Mouse (Mus musculus) cerebellum, adult 9-11 months (tissue): ENCODE measurements around the gene E2f1.

Source experiments
- DNase-seq: peaks from one replicate; pipeline ENCODE4 v3.0.0; 2022

E2f1 gene

DNA sequence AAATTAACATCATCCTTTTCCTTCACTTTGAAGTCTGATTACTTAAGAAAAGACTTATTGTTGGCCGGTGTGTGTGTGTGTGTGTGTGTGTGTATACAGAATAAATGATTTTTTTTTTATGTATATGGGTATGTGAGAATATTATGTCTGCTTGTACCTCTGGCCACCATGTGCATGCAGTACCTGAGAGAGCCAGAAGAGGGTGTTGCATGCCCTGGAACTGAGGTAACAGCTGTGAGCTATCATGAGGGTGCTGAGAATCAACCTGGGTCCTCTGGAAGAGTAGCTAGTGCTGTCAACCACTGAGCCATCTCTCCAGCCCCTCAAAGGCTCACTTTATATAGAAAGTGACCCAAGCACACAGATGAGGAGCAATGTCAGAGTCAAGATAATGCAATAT is 11.7 kb upstream of the E2f1 start:
- DNase-seq: no peak

- no peak for DNase-seq
Observed at GRCm38 (mm10) chr2:154580586-154580985, 10.9 kb upstream of the E2f1 start.

DNA sequence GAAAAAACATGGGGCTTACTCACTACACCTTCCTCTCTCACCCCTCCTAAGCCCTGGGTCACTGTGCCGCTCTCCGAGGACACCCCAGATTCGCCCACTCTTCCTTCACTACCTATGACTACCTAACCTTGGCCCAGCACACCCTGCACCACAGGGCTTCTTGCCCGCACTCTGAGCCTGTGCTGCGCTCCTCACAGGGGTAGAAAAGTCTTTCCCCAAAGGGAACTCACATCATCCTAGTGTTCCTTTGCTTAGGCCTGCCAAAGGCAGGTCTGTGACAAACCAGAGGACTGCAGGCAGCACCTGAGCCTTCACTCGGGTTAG is 8.0 kb upstream of the E2f1 start:
- DNase-seq: no peak

- DNase-seq: no peak
Observed at GRCm38 (mm10) chr2:154576876-154577743, 7.4 kb upstream of the E2f1 start.

- no peak for DNase-seq
Observed at GRCm38 (mm10) chr2:154574271-154574670, 4.6 kb upstream of the E2f1 start.

- DNase-seq: no peak
Observed at GRCm38 (mm10) chr2:154572996-154573395, 3.3 kb upstream of the E2f1 start.

GRCm38 (mm10) chr2:154571976-154572375 is 2.3 kb upstream of the E2f1 start:
- DNase-seq: no peak

DNA sequence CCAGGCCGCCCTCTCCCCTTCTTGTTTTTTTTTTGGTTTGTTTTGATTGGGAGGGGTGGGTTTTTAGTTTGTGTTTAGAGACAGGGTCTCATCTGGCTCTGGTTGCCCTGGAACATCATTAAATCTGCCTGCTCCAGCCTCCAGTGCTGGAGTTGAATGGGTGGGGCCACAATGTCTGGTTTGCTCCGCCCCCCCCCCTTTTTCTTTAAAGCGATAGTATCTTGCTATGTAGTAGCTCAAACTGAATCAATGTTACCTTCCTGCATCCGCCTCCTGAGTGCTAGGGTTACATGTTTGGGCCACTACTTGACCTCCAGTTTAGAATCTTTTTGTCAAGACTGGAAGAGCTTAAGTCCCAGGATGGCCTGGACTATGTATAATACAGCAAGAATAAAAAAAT is 1.6 kb upstream of the E2f1 start:
- no peak for DNase-seq

DNA sequence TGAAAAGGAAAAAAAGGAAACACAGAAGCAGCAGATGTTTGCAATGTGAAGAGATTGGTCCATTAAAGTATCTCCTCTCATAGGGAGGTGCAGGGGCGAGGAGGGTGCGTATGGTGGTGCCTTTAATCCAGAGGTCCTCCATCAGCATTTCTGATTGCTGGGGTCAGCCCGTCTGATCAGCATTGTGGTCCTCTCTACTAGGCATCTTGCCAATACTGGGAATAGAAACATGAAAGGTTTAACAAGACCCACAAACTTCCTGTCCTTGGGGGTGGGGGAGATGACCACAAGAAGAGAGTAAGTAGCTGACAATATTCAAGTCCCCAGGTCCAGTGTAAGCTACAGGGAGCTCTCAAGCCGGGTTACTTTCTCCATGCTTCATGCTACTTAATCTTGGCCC is 974 bp upstream of the E2f1 start:
- DNase-seq: peak; percentile 27

- no peak for DNase-seq
Observed at GRCm38 (mm10) chr2:154569071-154569748, 482 bp downstream of the E2f1 start.

- DNase-seq: peak; percentile 51
Observed at GRCm38 (mm10) chr2:154568329-154569070, 1.2 kb downstream of the E2f1 start.

GRCm38 (mm10) chr2:154567766-154568165 is 1.9 kb downstream of the E2f1 start:
- peak; percentile 20 for DNase-seq

- DNase-seq: no peak
Observed at GRCm38 (mm10) chr2:154566641-154567040, 3.1 kb downstream of the E2f1 start.

DNA sequence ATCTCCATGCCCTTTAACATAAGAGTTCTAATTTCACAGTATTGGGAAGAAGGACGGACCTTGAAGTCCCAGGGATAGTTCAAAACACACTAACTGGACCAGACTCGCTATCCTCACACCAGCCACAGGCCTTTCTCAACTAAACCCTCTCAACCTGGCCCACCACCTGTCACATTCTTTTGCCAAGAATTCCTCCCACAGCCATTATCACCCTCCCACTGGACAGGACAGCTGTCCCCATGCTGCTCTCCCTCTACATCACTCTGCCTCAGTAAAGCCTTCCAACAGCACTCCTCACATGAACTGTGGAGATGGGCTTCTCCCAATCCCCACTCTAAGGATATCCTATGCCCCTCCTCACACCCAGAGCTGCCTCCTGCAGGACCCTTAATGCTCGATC is 4.1 kb downstream of the E2f1 start:
- peak; percentile 91 for DNase-seq

DNA sequence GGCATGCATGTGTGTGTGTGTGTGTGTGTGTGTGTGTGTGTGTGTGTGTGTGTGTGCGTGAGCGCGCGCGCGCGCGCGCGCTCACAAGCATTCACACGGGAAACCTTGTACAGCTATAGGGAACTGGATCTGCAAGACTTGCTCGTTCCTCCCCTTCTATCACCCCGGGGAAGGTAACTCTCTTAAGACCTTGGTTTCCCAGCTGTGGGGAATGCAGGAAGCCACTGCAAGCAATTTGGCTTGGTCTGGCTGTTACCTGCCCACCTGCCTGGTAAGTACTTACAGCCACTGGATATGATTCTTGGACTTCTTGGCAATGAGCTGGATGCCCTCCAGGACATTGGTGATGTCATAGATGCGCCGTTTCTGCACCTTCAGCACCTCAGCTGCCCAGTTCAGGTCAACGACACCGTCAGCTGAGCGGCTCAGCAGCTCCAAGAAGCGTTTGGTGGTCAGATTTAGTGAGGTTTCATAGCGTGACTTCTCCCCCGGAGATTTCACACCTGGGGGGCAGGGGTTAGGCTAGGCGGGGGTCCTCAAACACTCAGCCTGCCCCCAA is 6.0 kb downstream of the E2f1 start:
- DNase-seq: peak; percentile 35

DNA sequence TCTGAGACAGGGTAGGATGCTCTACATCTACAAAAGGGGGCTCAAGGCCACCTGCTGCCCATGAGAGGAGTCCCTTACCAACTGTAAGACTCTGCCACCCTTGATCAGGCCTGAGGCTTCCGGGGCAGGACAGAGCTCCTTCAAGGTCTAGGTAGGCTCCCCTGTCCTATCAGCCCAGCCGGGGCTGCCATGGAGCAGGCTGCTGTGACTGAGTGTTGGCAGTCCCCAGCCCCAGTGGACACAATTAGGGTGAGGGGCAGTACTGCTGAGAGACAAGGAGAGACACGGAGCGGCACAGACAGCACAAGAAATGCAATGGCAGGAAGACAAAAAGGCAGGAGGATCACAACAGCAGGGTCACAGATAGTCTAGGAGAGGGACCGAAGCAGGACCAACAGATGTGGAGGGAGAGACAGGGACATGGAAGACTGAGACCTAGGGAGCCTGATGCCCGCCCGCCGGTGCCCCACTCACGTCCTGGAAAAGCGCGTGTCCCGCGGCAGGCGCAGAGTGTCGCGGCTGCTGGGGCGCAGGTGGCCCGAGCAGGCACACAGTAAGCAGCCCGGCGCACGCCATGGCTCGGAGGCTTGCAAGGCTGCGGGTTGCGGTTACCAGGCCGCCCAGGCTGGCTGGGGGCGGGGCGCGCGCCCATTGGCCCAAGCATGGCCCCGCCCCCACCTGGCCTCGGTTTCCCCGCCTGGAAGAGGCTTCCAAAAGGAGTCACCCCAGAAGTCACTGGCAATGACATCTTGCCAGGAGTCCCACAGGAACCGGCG is 11.2 kb downstream of the E2f1 start, which contains the start of gene Necab3:
TSS of gene Necab3 (minus strand) at position 627 of the 776 bp plus-strand sequence.
- DNase-seq: peak; percentile 61

DNA sequence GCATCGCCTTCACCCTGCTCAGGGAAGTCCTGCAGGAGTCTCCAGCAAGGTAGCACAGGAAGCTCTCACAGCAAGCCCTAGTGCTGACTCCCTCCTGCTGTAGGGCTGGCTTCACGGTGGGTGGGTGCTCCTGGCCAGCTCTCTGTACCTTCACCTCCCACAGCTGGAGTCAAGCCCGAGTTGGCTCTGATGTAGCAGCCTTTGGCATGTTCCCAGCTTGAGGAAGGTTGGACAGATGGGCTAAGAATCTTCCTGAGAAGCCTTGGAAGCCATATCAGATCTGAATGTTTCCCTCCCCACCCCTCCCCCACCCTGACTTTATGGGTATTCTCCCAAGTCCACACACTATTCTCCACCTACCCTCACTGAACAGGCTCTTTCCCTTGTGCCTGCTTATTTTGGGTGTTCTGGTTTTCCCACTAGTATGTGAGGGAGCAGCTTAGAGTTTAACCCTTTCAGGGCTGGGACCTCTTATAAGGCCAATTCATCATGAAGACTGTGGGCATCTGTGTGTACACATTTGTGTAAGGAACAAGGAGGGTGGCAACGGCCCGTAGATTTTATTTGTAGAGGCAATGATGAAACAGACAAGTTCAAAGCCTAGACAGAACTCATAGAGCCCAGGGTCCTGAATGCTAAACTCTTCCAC is 12.4 kb downstream of the E2f1 start:
- peak; percentile 51 for DNase-seq

GRCm38 (mm10) chr2:154555235-154555634 is 14.5 kb downstream of the E2f1 start:
- peak; percentile 19 for DNase-seq

DNA sequence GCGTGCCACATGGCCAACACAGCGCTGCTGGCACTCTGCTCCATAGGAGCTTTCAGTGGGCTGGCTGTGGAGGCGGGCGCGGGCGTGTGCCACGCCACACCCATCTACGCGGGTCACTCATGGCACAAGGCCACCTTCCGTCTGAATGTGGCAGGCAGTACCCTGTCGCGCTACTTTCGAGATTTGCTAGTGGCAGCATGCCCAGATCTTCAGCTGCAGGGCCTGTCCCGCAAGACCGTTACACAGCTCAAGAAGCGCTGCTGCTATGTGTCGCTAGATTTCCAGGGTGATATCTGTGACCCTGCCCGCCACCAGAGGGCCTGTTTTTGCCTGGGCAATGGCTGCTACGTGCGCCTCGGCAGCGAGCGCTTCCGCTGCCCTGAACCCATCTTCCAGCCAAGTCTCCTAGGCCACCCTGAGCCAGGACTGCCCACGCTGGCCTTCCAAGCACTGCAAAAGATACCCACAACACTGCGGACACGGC is 17.2 kb downstream of the E2f1 start:
- DNase-seq: peak; percentile 88

DNA sequence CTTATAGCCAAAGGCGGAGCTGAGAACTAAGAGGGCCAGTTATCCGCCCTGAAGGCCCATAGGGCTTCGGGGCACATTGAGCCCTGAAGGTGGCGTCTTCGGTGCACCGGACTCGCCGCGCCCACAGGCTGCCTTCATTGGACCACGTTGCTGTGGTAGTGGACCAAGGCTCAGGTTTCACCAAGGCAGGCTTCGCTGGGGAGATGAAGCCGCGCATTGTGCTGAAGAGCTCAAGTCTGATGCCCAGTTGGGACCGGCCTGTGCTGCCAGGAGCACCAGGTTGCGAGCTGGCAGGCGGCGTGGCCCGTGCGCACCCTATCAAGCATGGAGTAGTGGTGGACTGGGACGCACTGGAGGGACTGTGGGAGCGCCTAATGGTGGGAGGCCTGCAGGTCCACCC is 17.8 kb downstream of the E2f1 start:
- DNase-seq: no peak

GRCm38 (mm10) chr2:154551476-154551875 is 18.2 kb downstream of the E2f1 start, which contains the start of gene Actl10:
Gene Actl10 (plus strand): TSS chr2:154551776.
- peak; percentile 21 for DNase-seq

GRCm38 (mm10) chr2:154550937-154551336 is 18.8 kb downstream of the E2f1 start:
- peak; percentile 12 for DNase-seq
